Mouse (Mus musculus) liver, adult 2 months (tissue): ENCODE data around the gene Olfr282. TPM values are rescaled to one million over a fixed set of nuclear protein-coding genes. Genes with fewer than 3 reads are reported as not detected.

Source experiments
- DNase-seq: peaks from one replicate; pipeline ENCODE4 v3.0.0-alpha.2; 2011; ENCODE audit warnings: low read depth, low spot score; ENCODE audit errors: extremely low read depth
- H3K27ac ChIP-seq: fragments of 200-500 bp; replicated peaks from 2 replicates; pipeline ENCODE4 v1.5.1; 2012; ENCODE audit warnings: low read depth, mild to moderate bottlenecking, control low read depth, inconsistent platforms, low read length; ENCODE audit not compliant: insufficient read depth
- H3K27me3 ChIP-seq: fragments of 200-500 bp; 2 replicates; pipeline ENCODE4 v1.6.1; 2012; ENCODE audit warnings: mild to moderate bottlenecking, moderate library complexity, low read length, inconsistent platforms; ENCODE audit not compliant: control insufficient read depth, insufficient read depth
- H3K36me3 ChIP-seq: fragments of 200-500 bp; 2 replicates; pipeline ENCODE4 v1.6.1; 2012; ENCODE audit warnings: low read length, inconsistent platforms; ENCODE audit not compliant: control insufficient read depth, insufficient read depth
- H3K4me1 ChIP-seq: fragments of 200-500 bp; 2 replicates; pipeline ENCODE4 v1.6.1; 2011; ENCODE audit warnings: low read length; ENCODE audit not compliant: control insufficient read depth, insufficient read depth
- H3K4me3 ChIP-seq: fragments of 200-500 bp; 2 replicates; pipeline ENCODE4 v1.5.1; 2011; ENCODE audit warnings: low read depth, mild to moderate bottlenecking, control low read depth, low read length, moderate library complexity; ENCODE audit not compliant: insufficient read depth
- H3K79me2 ChIP-seq: fragments of 200-500 bp; 2 replicates; pipeline ENCODE4 v1.6.1; 2012; ENCODE audit warnings: inconsistent platforms, mild to moderate bottlenecking, low read length, moderate library complexity; ENCODE audit not compliant: control insufficient read depth, insufficient read depth
- H3K9ac ChIP-seq: fragments of 200-500 bp; 2 replicates; pipeline ENCODE4 v1.6.1; 2012; ENCODE audit warnings: low read depth, mild to moderate bottlenecking, control low read depth, inconsistent platforms, low read length
- CTCF ChIP-seq: fragments of 200-500 bp; IDR thresholded peaks from 2 replicates; pipeline ENCODE4 v1.5.1; 2011; ENCODE audit warnings: low read depth, low read length, control low read depth
- POLR2A ChIP-seq: fragments of 200-500 bp; IDR thresholded peaks from 2 replicates; pipeline ENCODE4 v1.6.1; 2011; ENCODE audit warnings: low read length, control low read depth; ENCODE audit not compliant: insufficient read depth; ENCODE audit errors: extremely low read depth
- WGBS: fragments of 180-500 bp; shearing (Covaris S2); methylation state at CpG from one replicate; pipeline ENCODE4 v1.1.7; 2018; 5-methylcytosine and 5-hydroxymethylcytosine counted together
- polyA plus RNA-seq: library from polyadenylated mRNA; depleted of rRNA; stranded (reverse); fragments of >200 nt; gene quantifications from 2 replicates; pipeline ENCODE4 v1.2.3, GENCODE M21; 2012; rRNA removed
- total RNA-seq: library from RNA; depleted of rRNA; stranded (reverse); fragments of >200 nt; gene quantifications from 2 replicates; pipeline ENCODE4 v1.2.3, GENCODE M21; 2014; rRNA removed

Gene Olfr282
- total and polyA plus RNA-seq, 2 experiments, result not detected

- 90% methylated on average over 8 of the region's 8 CpGs for WGBS
- no peaks in the 10 kb centered on the region; the same call in 1 of the 2 replicates for H3K27me3 ChIP-seq
- TF ChIP-seq CTCF (no peak), POLR2A (no peak)
- no peak overlapping the region for H3K9ac ChIP-seq
- H3K4me3 ChIP-seq, result no peak overlapping the region
- no peaks in the 10 kb centered on the region for H3K4me1 ChIP-seq
- no peak overlapping the region for H3K27ac ChIP-seq
- DNase-seq, result no peak
- no peaks in the 10 kb centered on the region for H3K79me2 ChIP-seq
- no peaks in the 10 kb centered on the region for H3K36me3 ChIP-seq
Measured at GRCm38 (mm10) chr15:98486433-98487021, 55.5 kb downstream of the Olfr282 start.

Other genes starting within 250 kb of the Olfr282 start
- gene Olfr288, start 235.7 kb upstream of the Olfr282 start, total RNA-seq, result not detected in 2 replicates
- gene Olfr288, start 235.7 kb upstream of the Olfr282 start, polyA plus RNA-seq, result not detected in 2 replicates
- not detected in 2 replicates for gene Gm44579, start 210.2 kb upstream of the Olfr282 start, total RNA-seq
- gene Gm44579, start 210.2 kb upstream of the Olfr282 start, polyA plus RNA-seq, result not detected in 2 replicates
- gene Olfr287, start 210.2 kb upstream of the Olfr282 start, total RNA-seq, result not detected in 2 replicates
- gene Olfr287, start 210.2 kb upstream of the Olfr282 start, polyA plus RNA-seq, result not detected in 2 replicates
- not detected in 2 replicates for gene Olfr286, start 196.8 kb upstream of the Olfr282 start, total RNA-seq
- not detected in 2 replicates for gene Olfr286, start 196.8 kb upstream of the Olfr282 start, polyA plus RNA-seq
- not detected in 2 replicates for gene H1fnt, start 173.9 kb upstream of the Olfr282 start, total RNA-seq
- not detected in 2 replicates for gene H1fnt, start 173.9 kb upstream of the Olfr282 start, polyA plus RNA-seq
- 0.28 and 0.40 TPM in 2 replicates for gene Zfp641, start 135.1 kb upstream of the Olfr282 start, total RNA-seq
- 0.16 and 0.33 TPM in 2 replicates for gene Zfp641, start 135.1 kb upstream of the Olfr282 start, polyA plus RNA-seq
- gene Olfr285, start 113.9 kb upstream of the Olfr282 start, total RNA-seq, result not detected in 2 replicates
- gene Olfr285, start 113.9 kb upstream of the Olfr282 start, polyA plus RNA-seq, result not detected in 2 replicates
- not detected in 2 replicates for gene Olfr284, start 90.2 kb upstream of the Olfr282 start, total RNA-seq
- gene Olfr284, start 90.2 kb upstream of the Olfr282 start, polyA plus RNA-seq, result not detected in 2 replicates
- gene Olfr283, start 50.3 kb upstream of the Olfr282 start, total RNA-seq, result not detected in 2 replicates
- not detected in 2 replicates for gene Olfr283, start 50.3 kb upstream of the Olfr282 start, polyA plus RNA-seq
- gene Olfr281, start 21.4 kb downstream of the Olfr282 start, total RNA-seq, result not detected in 2 replicates
- not detected in 2 replicates for gene Olfr281, start 21.4 kb downstream of the Olfr282 start, polyA plus RNA-seq
- not detected in 2 replicates for gene OR5BS1P, start 38.7 kb downstream of the Olfr282 start, total RNA-seq
- gene OR5BS1P, start 38.7 kb downstream of the Olfr282 start, polyA plus RNA-seq, result not detected in 2 replicates
- gene Lalba, start 51.5 kb downstream of the Olfr282 start, total RNA-seq, result not detected in 2 replicates
- gene Lalba, start 51.5 kb downstream of the Olfr282 start, polyA plus RNA-seq, result not detected in 2 replicates
- not detected in 2 replicates for gene Olfr279, start 61.2 kb downstream of the Olfr282 start, total RNA-seq
- gene Olfr279, start 61.2 kb downstream of the Olfr282 start, polyA plus RNA-seq, result not detected in 2 replicates
- gene Kansl2, start 103.0 kb downstream of the Olfr282 start, total RNA-seq, result 17.9 and 22.2 TPM in 2 replicates
- gene Kansl2, start 103.0 kb downstream of the Olfr282 start, polyA plus RNA-seq, result 18.0 and 21.9 TPM in 2 replicates
- gene Ccnt1, start 139.7 kb downstream of the Olfr282 start, total RNA-seq, result 13.5 and 13.8 TPM in 2 replicates
- 5.4 and 7.4 TPM in 2 replicates for gene Ccnt1, start 139.7 kb downstream of the Olfr282 start, polyA plus RNA-seq
- gene 4930415O20Rik, start 139.8 kb downstream of the Olfr282 start, total RNA-seq, result not detected in 2 replicates
- not detected in 2 replicates for gene 4930415O20Rik, start 139.8 kb downstream of the Olfr282 start, polyA plus RNA-seq
- gene Adcy6, start 178.9 kb downstream of the Olfr282 start, total RNA-seq, result 8.9 and 11.8 TPM in 2 replicates
- gene Adcy6, start 178.9 kb downstream of the Olfr282 start, polyA plus RNA-seq, result 13.7 and 16.3 TPM in 2 replicates
- 0.27 and 0.28 TPM in 2 replicates for gene Cacnb3, start 199.6 kb downstream of the Olfr282 start, total RNA-seq
- gene Cacnb3, start 199.6 kb downstream of the Olfr282 start, polyA plus RNA-seq, result 0.75 and 0.86 TPM in 2 replicates
- 27.6 and 33.9 TPM in 2 replicates for gene Ddx23, start 231.7 kb downstream of the Olfr282 start, total RNA-seq
- 15.4 and 18.8 TPM in 2 replicates for gene Ddx23, start 231.7 kb downstream of the Olfr282 start, polyA plus RNA-seq
- gene Rnd1, start 246.2 kb downstream of the Olfr282 start, total RNA-seq, result 20.0 and 23.2 TPM in 2 replicates
- 7.4 and 21.3 TPM in 2 replicates for gene Rnd1, start 246.2 kb downstream of the Olfr282 start, polyA plus RNA-seq